Mouse (Mus musculus): Measurements from ENCODE around the gene Shisa7. TPM values are rescaled to one million over a fixed set of nuclear protein-coding genes. Genes with fewer than 3 reads are reported as not detected.
"Not testable (repeated sequence)": the region's sequence is repeated elsewhere in the genome, so short reads cannot be mapped to it uniquely, and the experiment has no call there.

Gene Shisa7
- polyA plus RNA-seq, 1 experiment from 2014 or later, result 0.05 TPM

- not testable (repeated sequence) for H3K9me3 ChIP-seq (replicated peaks); H3K27me3 ChIP-seq; H3K9ac ChIP-seq; H3K36me3 ChIP-seq; H3K27ac ChIP-seq; ATAC-seq (replicated peaks; ENCODE audit: insufficient number of reproducible peaks, insufficient read depth, low FRiP score, low read depth); H3K4me3 ChIP-seq; H3K4me2 ChIP-seq
- H3K4me1 ChIP-seq (replicated peaks), result peaks cover 11% of the 10 kb centered on the region
- 89% methylated on average over 7 of the region's 7 CpGs for WGBS
Measured at GRCm38 (mm10) chr7:4820925-4821324, 23.6 kb downstream of the Shisa7 start.

GRCm38 (mm10) chr7:4816559-4816958 lies 27.9 kb downstream of the Shisa7 start:
- Histone ChIP-seq H3K4me1 (replicated peaks) (peaks cover 5% of the 10 kb centered on the region), H3K36me3 (no peaks in the 10 kb centered on the region), H3K27me3 (no peaks in the 10 kb centered on the region), H3K4me2 (no peak overlapping the region), H3K4me3 (no peak overlapping the region), H3K27ac (no peak overlapping the region), H3K9ac (no peak overlapping the region), H3K9me3 (replicated peaks) (no peaks in the 10 kb centered on the region)
- ATAC-seq (replicated peaks; ENCODE audit: insufficient number of reproducible peaks, insufficient read depth, low FRiP score, low read depth), result no peak

- peak overlapping the region; percentile 66 for H3K4me2 ChIP-seq
- peak overlapping the region; percentile 80 for H3K27ac ChIP-seq
- 24% methylated on average over 8 of the region's 8 CpGs for WGBS
- peaks cover 28% of the 10 kb centered on the region for H3K4me1 ChIP-seq (replicated peaks)
- no peaks in the 10 kb centered on the region for H3K27me3 ChIP-seq
- peak overlapping the region; percentile 31 for H3K9ac ChIP-seq
- no peak for ATAC-seq (replicated peaks; ENCODE audit: insufficient number of reproducible peaks, insufficient read depth, low FRiP score, low read depth)
- no peaks in the 10 kb centered on the region for H3K9me3 ChIP-seq (replicated peaks)
- H3K36me3 ChIP-seq, result peaks cover 20% of the 10 kb centered on the region
- H3K4me3 ChIP-seq, result peak overlapping the region; percentile 99
Measured at GRCm38 (mm10) chr7:4813105-4813791, 31.2 kb downstream of the Shisa7 start.

- ATAC-seq (replicated peaks; ENCODE audit: insufficient number of reproducible peaks, insufficient read depth, low FRiP score, low read depth), result peak; percentile 99
- H3K4me1 ChIP-seq (replicated peaks), result peaks cover 28% of the 10 kb centered on the region
- peak within 1 kb of the TSS; percentile 100 for H3K9ac ChIP-seq
- H3K4me2 ChIP-seq, result peak within 1 kb of the TSS; percentile 78
- under 1% methylated on average over 62 of the region's 62 CpGs for WGBS
- H3K27me3 ChIP-seq, result no peaks in the 10 kb centered on the region
- peak within 1 kb of the TSS; percentile 99 for H3K4me3 ChIP-seq
- H3K36me3 ChIP-seq, result peaks cover 24% of the 10 kb centered on the region
- no peaks in the 10 kb centered on the region for H3K9me3 ChIP-seq (replicated peaks)
- H3K27ac ChIP-seq, result peak within 1 kb of the TSS; percentile 95
Measured at GRCm38 (mm10) chr7:4812303-4813104, 32.0 kb downstream of the Shisa7 start, which contains the start of gene Ube2s. Gene Ube2s, minus strand, starts transcription at chr7:4812590.

- peak; percentile 27 for ATAC-seq (replicated peaks; ENCODE audit: insufficient number of reproducible peaks, insufficient read depth, low FRiP score, low read depth)
- Histone ChIP-seq H3K27ac (peak overlapping the region; percentile 95), H3K27me3 (no peaks in the 10 kb centered on the region), H3K9me3 (replicated peaks) (no peaks in the 10 kb centered on the region), H3K36me3 (peaks cover 30% of the 10 kb centered on the region), H3K4me1 (replicated peaks) (peaks cover 28% of the 10 kb centered on the region), H3K4me2 (peak overlapping the region; percentile 78), H3K9ac (peak overlapping the region; percentile 100), H3K4me3 (peak overlapping the region; percentile 99)
- under 1% methylated on average over 30 of the region's 36 CpGs for WGBS
Measured at GRCm38 (mm10) chr7:4811842-4812302, 32.6 kb downstream of the Shisa7 start.

- peak overlapping the region; percentile 100 for H3K9ac ChIP-seq
- peak overlapping the region; percentile 78 for H3K4me2 ChIP-seq
- not testable (repeated sequence) for H3K9me3 ChIP-seq (replicated peaks); ATAC-seq (replicated peaks; ENCODE audit: insufficient number of reproducible peaks, insufficient read depth, low FRiP score, low read depth); H3K27me3 ChIP-seq
- peak overlapping the region; percentile 95; the same call in 1 of the 2 replicates for H3K27ac ChIP-seq
- WGBS, result 31% methylated on average over 10 of the region's 10 CpGs
- peaks cover 38% of the 10 kb centered on the region for H3K36me3 ChIP-seq
- H3K4me1 ChIP-seq (replicated peaks), result peaks cover 28% of the 10 kb centered on the region
- H3K4me3 ChIP-seq, result peak overlapping the region; percentile 99
Measured at GRCm38 (mm10) chr7:4811131-4811530, 33.4 kb downstream of the Shisa7 start.

GRCm38 (mm10) chr7:4806716-4807115 lies 37.8 kb downstream of the Shisa7 start:
- H3K4me2 ChIP-seq, result no peak overlapping the region
- peaks cover 51% of the 10 kb centered on the region for H3K36me3 ChIP-seq
- H3K27ac ChIP-seq, result no peak overlapping the region
- no peak for ATAC-seq (replicated peaks; ENCODE audit: insufficient number of reproducible peaks, insufficient read depth, low FRiP score, low read depth)
- peaks cover 23% of the 10 kb centered on the region for H3K4me1 ChIP-seq (replicated peaks)
- no peaks in the 10 kb centered on the region for H3K9me3 ChIP-seq (replicated peaks)
- 87% methylated on average over 7 of the region's 7 CpGs for WGBS
- H3K4me3 ChIP-seq, result no peak overlapping the region
- H3K9ac ChIP-seq, result no peak overlapping the region
- no peaks in the 10 kb centered on the region for H3K27me3 ChIP-seq

GRCm38 (mm10) chr7:4802247-4802646 lies 42.2 kb downstream of the Shisa7 start:
- Histone ChIP-seq H3K9me3 (replicated peaks) (no peaks in the 10 kb centered on the region), H3K9ac (no peak overlapping the region), H3K27ac (no peak overlapping the region), H3K4me3 (no peak overlapping the region), H3K4me1 (replicated peaks) (no peaks in the 10 kb centered on the region), H3K36me3 (peaks cover 31% of the 10 kb centered on the region), H3K4me2 (no peak overlapping the region), H3K27me3 (no peaks in the 10 kb centered on the region)
- no peak for ATAC-seq (replicated peaks; ENCODE audit: insufficient number of reproducible peaks, insufficient read depth, low FRiP score, low read depth)

GRCm38 (mm10) chr7:4795767-4796433 lies 48.6 kb downstream of the Shisa7 start:
- H3K27me3 ChIP-seq, result no peaks in the 10 kb centered on the region
- H3K9ac ChIP-seq, result no peak overlapping the region
- peaks cover 10% of the 10 kb centered on the region for H3K4me1 ChIP-seq (replicated peaks)
- H3K4me2 ChIP-seq, result no peak overlapping the region
- H3K4me3 ChIP-seq, result no peak overlapping the region
- H3K9me3 ChIP-seq (replicated peaks), result no peaks in the 10 kb centered on the region
- no peak for ATAC-seq (replicated peaks; ENCODE audit: insufficient number of reproducible peaks, insufficient read depth, low FRiP score, low read depth)
- peaks cover 40% of the 10 kb centered on the region for H3K36me3 ChIP-seq
- WGBS, result 68% methylated on average over 7 of the region's 7 CpGs
- no peak overlapping the region for H3K27ac ChIP-seq

GRCm38 (mm10) chr7:4794631-4795168 lies 49.8 kb downstream of the Shisa7 start:
- Histone ChIP-seq H3K4me2 (no peak overlapping the region), H3K27ac (no peak overlapping the region), H3K4me3 (peak overlapping the region; percentile 95; the same call in 1 of the 2 replicates), H3K36me3 (peaks cover 40% of the 10 kb centered on the region), H3K27me3 (no peaks in the 10 kb centered on the region), H3K9ac (no peak overlapping the region), H3K4me1 (replicated peaks) (peaks cover 10% of the 10 kb centered on the region), H3K9me3 (replicated peaks) (no peaks in the 10 kb centered on the region)
- ATAC-seq (replicated peaks; ENCODE audit: insufficient number of reproducible peaks, insufficient read depth, low FRiP score, low read depth), result no peak
- WGBS, result 75% methylated on average over 3 of the region's 3 CpGs

GRCm38 (mm10) chr7:4793674-4794073 lies 50.8 kb downstream of the Shisa7 start:
- Histone ChIP-seq H3K4me1 (replicated peaks) (peaks cover 19% of the 10 kb centered on the region), H3K9me3 (replicated peaks) (no peaks in the 10 kb centered on the region), H3K9ac (peak overlapping the region; percentile 95), H3K4me3 (peak overlapping the region; percentile 95), H3K27me3 (no peaks in the 10 kb centered on the region), H3K4me2 (peak overlapping the region; percentile 72), H3K27ac (peak overlapping the region; percentile 97; the same call in 1 of the 2 replicates), H3K36me3 (peaks cover 40% of the 10 kb centered on the region)
- WGBS, result 32% methylated on average over 4 of the region's 4 CpGs
- ATAC-seq (replicated peaks; ENCODE audit: insufficient number of reproducible peaks, insufficient read depth, low FRiP score, low read depth), result no peak

Measured in heart, embryonic 15.5 days (tissue).